Mouse (Mus musculus): Measurements from ENCODE around the gene Arpc3.
"Not testable (repeated sequence)": the region's sequence is repeated elsewhere in the genome, so short reads cannot be mapped to it uniquely, and the experiment has no call there.

The Arpc3 gene

DNA sequence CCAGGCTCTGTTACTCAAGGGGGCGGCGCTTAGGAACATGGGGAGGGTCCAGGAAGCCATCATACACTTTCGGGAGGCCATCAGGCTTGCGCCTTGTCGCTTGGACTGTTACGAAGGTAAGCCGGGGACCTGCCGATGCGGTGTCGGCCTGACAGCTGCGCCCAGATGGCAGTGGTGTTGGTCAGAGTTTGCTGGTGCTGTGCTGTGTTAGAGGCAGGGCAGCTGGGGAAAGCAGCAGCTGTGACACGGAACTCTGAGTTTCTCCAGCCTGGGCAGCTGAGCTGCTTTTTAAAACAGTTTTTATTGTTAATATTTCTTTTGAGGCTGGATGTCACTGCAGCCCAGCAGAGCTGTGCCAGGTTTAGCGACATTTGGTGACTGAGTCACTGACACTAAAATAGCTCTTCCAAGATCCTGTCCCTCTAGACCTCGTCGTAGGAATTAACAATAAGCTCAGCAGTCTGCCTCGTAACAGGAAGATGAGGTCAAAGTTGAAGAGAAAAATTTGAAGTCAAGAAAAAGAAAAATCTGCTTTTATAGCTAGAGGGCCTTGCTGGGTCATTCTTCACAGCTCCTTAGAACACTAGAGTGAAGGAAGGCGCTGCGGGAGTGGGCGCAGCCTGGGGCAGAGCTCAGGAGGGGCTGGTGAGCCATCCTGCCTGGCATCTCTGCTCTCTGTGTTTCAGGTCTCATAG, 47.9 kb downstream of the Arpc3 start:
- DNase-seq (ENCODE audit: low spot score in 2 of 2) = no peak

DNA sequence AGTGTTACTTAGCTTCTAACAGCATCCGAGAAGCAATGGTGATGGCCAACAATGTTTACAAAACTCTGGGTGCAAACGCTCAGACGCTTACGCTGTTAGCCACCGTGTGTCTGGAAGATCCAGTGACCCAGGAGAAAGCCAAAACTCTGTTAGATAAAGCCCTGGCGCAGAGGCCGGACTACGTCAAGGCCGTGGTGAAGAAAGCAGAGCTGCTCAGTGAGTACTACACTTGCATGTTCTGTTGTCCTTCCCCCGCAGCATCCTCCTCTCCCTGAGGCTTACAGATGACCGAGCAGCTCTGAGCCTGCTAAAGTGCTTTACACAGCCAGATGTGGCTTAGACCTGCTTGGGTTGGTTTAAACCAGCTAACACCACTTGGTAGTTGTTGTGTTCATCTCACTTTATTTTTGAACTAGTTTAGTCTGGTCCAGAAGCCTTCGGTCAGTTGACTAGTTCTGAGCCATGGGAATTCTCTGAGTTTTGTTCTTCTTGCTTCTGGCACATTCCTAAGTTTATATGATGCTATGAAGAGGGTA, 48.5 kb downstream of the Arpc3 start:
- DNase-seq (ENCODE audit: low spot score in 2 of 2) = no peak

- no peak for DNase-seq (ENCODE audit: low spot score in 2 of 2)
These were observed 52.8 kb downstream of the Arpc3 start for GRCm38 (mm10) chr5:122444492-122444891.

DNA sequence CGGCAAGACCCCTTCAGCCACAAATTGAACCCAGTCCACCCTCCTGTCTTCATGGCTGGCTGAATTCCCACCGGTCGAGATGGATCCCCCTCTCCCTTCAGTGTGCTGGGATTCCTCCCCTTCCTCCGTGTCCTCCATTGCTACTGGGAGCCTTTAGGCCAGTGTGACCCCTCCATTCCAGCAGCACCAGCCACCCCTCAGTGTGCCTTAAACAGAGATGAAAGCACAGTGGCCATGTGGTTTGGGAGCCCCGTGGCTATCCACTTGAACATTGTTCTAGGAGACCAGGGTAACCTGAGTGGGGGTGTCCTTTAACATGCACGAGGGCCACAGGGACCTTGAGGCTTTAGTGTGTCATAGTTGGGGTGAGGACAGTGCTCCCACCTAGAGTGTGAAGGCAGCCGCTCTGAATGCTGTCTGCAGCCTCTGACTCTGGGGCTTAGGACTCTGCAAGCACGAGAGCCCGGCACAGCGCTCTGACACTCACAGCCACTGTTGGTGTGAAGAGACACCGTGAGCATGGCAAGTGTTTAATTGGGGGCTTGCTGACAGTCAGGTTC, 53.5 kb downstream of the Arpc3 start:
- no peak for DNase-seq (ENCODE audit: low spot score in 2 of 2)

DNA sequence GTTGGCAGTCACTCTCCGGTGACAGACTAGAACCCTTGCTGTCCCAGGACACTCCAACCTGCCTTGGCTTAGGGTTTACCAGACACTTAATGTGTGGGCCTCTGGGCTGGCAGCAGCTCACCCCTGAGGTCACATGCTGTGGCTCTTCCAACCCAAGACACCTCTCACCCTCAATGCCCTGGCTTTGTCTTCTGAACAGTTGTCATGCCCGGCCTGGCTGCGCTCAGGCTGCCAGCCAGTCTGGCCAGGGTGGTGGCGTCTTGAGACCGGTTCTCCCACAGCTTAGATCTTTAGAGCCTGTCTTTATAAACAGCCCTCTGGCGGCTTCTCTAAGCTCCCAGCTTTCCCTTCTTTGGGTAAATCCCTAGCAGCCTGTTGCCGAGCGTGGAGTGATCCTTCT, 56.2 kb downstream of the Arpc3 start:
- no peak for DNase-seq (ENCODE audit: low spot score in 2 of 2)

DNA sequence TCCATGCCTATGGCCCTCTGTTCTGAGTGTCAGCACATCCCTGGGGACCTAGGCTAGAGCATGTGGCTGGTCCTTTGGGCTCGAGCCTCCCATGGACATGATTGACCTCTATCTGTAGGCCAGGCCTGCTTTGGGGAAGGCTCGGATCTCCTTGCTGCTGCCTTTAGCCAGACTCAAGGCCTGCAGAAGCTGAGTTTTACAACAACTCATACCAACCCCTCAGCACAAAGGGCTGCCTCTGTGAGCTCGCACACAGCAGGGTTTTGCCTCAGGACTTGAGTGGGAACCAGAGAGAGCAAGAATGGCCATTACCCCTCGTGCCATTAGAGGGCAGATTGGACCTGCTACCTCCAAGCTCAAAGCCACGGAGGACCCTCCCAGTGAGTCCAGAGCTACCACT, 57.2 kb downstream of the Arpc3 start:
- DNase-seq (ENCODE audit: low spot score in 2 of 2) = no peak

- DNase-seq (ENCODE audit: low spot score in 2 of 2) = no peak
These were observed 58.3 kb downstream of the Arpc3 start for GRCm38 (mm10) chr5:122449946-122450345.

DNA sequence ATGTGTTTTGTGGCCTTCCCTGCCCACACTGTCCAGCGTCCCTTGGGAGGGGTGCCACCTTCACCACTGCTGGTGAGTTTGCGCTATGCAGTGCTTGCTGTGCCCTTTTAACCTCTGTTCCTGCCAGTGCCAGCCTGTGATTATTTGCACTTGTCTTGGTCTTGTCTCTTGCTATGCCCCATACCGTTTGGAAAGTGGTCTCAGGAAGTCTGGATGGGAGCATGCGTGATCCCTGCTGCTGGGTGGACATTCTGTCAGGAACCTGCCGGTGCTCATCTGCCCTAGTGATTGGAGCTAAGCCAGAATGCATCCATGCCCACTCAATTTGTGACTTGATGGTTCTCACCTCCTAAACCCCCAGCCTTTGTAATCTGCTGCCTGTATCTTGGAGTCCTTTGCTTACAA, 59.2 kb downstream of the Arpc3 start:
- no peak for DNase-seq (ENCODE audit: low spot score in 2 of 2)

DNA sequence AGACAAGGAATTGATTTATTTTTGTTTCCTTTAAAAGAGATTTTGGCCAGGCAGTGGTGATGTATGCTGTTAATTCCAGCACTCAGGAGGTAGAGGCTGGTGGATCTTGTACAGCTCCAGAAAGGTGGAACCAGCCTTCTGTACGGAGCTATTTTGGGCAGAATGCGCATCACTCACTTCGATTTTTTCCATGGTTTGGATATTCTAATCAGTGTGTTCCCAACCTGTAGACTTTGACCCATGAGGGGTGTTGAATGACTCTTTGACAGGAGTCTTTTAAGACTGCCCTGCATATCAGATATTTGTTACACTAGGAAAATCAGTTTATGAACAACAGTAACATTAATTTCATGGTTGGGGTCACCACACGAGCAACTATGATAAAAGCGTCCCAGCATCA, 59.6 kb downstream of the Arpc3 start:
- DNase-seq (ENCODE audit: low spot score in 2 of 2) = no peak

DNA sequence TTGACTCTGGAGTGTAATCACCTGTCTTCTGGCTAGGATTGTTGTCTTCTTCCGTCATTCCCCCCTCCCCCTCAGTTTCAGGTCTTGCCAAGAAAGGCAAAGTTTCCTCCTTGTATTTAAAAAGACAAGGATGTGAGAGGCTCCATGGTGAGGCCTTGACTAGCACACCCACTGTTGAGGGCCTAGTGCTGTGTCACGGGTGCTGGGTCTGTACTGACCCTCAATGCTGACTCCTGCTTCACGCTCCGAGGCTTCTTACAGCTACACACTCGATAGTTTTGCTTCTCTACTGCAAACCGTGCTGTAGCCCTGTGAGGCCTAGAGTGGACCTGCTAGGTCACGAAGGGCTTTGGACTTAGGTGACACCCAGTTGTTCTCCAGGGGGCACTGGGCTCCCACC, 60.5 kb downstream of the Arpc3 start:
- no peak for DNase-seq (ENCODE audit: low spot score in 2 of 2)

DNA sequence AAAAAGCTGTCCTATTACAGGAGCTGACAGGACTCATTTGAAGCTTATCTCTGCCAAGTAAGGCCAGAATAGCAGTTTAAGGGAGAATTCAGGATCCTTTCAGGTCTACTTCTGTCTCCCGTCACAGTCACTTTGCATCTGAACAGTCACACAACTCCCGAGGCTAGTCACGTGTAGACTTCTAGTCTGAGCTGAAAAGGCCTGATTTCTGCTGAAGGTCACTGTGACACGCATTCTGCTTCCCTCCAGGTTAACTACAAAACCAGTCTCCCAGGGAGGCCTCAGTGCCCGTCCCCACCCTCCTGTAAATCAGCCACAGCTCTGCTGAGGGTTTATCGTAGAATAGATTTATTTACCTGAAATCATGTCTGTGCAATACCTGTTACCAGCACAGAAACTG, 61.5 kb downstream of the Arpc3 start:
- no peak for DNase-seq (ENCODE audit: low spot score in 2 of 2)

DNA sequence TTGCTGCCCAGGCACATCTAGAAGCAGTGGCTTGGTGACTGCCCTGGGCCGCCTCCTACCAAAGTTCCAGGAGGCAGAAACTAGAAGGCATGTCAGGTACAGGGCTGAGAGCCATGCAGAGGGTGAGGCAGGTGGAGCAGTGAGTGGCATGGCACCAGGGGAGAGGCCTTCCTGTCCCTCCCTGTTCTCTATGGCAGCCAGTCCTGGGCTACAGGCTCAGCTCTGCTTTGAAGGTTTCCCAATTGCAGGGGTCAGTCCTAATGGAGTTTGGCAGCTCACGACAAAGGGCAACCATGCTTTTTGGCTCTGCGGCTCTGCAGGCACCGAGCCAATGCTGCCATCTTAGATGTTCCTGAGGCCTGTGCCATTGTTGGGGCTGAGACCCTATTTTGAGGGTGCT, 62.8 kb downstream of the Arpc3 start:
- no peak for DNase-seq (ENCODE audit: low spot score in 2 of 2)

DNA sequence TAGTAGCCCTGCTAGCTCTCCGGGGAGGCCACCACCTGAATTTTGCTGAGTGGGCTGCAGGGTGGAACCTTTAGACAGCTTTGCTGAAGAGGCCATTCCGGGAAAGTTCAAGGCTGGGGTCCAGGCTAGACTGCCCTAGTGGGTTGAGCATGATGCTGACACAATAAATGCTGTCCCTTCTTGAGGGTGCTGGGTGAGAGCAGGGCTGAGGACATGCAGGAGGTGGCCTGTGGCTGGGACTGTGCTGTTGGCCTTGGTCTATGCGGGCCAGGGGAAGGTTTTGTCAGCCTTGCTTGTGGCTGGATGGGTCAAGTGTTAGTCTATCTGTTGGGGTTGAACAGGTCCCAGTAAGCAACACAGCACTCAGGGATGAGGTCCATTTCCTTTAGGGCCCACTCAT, 63.2 kb downstream of the Arpc3 start:
- no peak for DNase-seq (ENCODE audit: low spot score in 2 of 2)

GRCm38 (mm10) chr5:122455584-122455983, 63.9 kb downstream of the Arpc3 start:
- DNase-seq (ENCODE audit: low spot score in 2 of 2) = no peak

- DNase-seq (ENCODE audit: low spot score in 2 of 2) = not testable (repeated sequence)
These were observed 65.4 kb downstream of the Arpc3 start for GRCm38 (mm10) chr5:122457054-122457453.

DNA sequence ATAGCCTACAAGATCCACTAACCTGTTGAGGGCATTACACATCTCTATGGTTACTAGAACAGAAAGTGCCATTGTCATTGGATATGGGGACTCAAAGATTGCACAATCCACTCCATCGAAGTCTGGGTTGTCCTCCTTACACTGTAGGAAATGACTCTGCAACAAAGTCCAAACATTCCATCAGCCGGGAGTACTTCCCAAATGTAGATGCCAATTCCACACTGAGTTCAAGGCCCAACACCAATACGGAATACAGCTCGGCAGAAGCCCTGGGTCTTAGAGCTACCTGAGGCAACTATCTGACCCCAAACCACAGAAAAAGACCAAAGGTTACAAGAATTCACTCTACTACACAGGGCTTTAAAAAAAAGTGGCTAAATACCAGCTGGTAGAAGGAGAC, 66.4 kb downstream of the Arpc3 start:
- no peak for DNase-seq (ENCODE audit: low spot score in 2 of 2)

DNA sequence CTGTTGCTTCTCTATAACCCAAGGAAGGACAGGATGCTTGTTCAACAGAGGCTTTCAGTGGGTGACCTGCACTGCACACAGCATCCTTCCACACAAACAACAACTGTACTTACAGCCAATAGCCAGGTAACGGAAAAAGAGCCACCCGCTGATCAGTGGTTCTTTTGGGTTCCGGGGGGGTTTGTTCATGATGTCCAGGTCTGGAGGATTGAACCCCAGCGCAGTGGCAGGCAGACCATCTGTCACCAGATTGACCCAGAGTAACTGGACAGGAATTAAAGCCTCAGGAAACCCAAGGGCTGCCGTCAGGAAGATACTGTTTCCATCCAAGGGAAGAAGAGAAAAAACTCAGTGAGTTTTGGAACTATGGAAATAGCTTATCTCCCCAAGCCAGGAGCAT, 67.7 kb downstream of the Arpc3 start:
- no peak for DNase-seq (ENCODE audit: low spot score in 2 of 2)

DNA sequence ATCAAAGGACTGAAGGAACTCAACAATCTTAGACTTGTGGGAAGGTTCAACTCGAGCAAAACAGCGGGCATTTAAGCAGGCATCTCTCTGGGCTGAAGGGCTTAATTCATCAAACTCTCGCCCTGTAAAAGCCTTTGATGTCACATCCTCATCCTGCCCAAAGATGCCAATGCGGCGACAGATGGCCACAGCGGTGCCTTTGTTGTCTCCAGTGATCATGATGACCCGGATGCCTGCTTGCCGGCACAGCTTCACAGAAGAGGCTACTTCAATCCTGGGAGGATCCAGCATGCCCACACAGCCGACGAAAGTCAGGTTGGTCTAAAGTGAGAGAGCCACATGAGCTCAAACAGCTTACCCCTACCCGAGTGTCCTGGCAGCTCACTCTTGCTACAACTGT, 69.0 kb downstream of the Arpc3 start:
- no peak for DNase-seq (ENCODE audit: low spot score in 2 of 2)

- no peak for DNase-seq (ENCODE audit: low spot score in 2 of 2)
These were observed 69.8 kb downstream of the Arpc3 start for GRCm38 (mm10) chr5:122461431-122461830.

All from thymus, postnatal 10 days (tissue).